ENCODE assay signal across 1 mouse cellular context in genomic region chr17:23823614-23824013, GRCm38 (mm10).
TF ChIP-seq lines count a peak whose summit lies in the region.

No protein-coding gene starts in this region.

TF ChIP-seq in myocyte, 11 proteins besides CTCF, POLR2A, EP300 and RAD21:
- TF ChIP-seq MYOG (IDR thresholded peaks at IDR 0.05; ENCODE audit: control insufficient read depth in 1 of 3, insufficient read depth in 1 of 3, insufficient read length in 2 of 3, low read depth in 2 of 3) (no peak), POLR2AphosphoS2 (IDR thresholded peaks at IDR 0.05; ENCODE audit: insufficient read length, low read depth) (peak; percentile 89), TCF12 (IDR thresholded peaks at IDR 0.05; ENCODE audit: insufficient read depth, poor library complexity, severe bottlenecking) (no peak), TCF3 (IDR thresholded peaks at IDR 0.05; ENCODE audit: insufficient read length, low read depth) (no peak), USF1 (IDR thresholded peaks at IDR 0.05; ENCODE audit: low read depth) (no peak)
